Mouse (Mus musculus): ENCODE data around the gene D17H6S53E. TPM values are rescaled to one million over a fixed set of nuclear protein-coding genes. Genes with fewer than 3 reads are reported as not detected.

D17H6S53E gene
- polyA plus RNA-seq, 1 experiment from 2014 or later: 6.9 TPM

- H3K4me1 ChIP-seq (ENCODE audit: control insufficient read depth, insufficient read depth, low read length): peaks cover 2% of the 10 kb centered on the region; the same call in 1 of the 2 replicates
- H3K4me2 ChIP-seq (ENCODE audit: low read depth, low read length): peak overlapping the region; percentile 96
- H3K9me3 ChIP-seq (replicated peaks; ENCODE audit: control insufficient read depth, low read length): no peaks in the 10 kb centered on the region
- H3K36me3 ChIP-seq (replicated peaks; ENCODE audit: control insufficient read depth, insufficient read depth, low read depth, low read length): peaks cover 21% of the 10 kb centered on the region
- no peaks in the 10 kb centered on the region for H3K27me3 ChIP-seq (ENCODE audit: control insufficient read depth, insufficient read depth, low read length)
- H3K4me3 ChIP-seq (ENCODE audit: low read depth, low read length): peak overlapping the region; percentile 91
- H3K9ac ChIP-seq (replicated peaks; ENCODE audit: low read length): peak overlapping the region; percentile 99
- WGBS: under 1% methylated on average over 20 of the region's 28 CpGs
- ATAC-seq (replicated peaks; ENCODE audit: insufficient number of reproducible peaks, low FRiP score, low TSS enrichment, low read depth) (no peak; the same call in 1 of the 2 replicates), DNase-seq (ENCODE audit: low spot score) (no peak)
- H3K27ac ChIP-seq (replicated peaks; ENCODE audit: low read depth, low read length): peak overlapping the region; percentile 93
Observed at GRCm38 (mm10) chr17:35164218-35164567, 38.0 kb downstream of the D17H6S53E start.

- H3K4me3 ChIP-seq (ENCODE audit: low read depth, low read length): peak within 1 kb of the TSS; percentile 91
Observed at GRCm38 (mm10) chr17:35164568-35165450, 38.6 kb downstream of the D17H6S53E start, which contains the start of gene Prrc2a. Gene Prrc2a, minus strand, starts transcription at chr17:35164897.

DNA sequence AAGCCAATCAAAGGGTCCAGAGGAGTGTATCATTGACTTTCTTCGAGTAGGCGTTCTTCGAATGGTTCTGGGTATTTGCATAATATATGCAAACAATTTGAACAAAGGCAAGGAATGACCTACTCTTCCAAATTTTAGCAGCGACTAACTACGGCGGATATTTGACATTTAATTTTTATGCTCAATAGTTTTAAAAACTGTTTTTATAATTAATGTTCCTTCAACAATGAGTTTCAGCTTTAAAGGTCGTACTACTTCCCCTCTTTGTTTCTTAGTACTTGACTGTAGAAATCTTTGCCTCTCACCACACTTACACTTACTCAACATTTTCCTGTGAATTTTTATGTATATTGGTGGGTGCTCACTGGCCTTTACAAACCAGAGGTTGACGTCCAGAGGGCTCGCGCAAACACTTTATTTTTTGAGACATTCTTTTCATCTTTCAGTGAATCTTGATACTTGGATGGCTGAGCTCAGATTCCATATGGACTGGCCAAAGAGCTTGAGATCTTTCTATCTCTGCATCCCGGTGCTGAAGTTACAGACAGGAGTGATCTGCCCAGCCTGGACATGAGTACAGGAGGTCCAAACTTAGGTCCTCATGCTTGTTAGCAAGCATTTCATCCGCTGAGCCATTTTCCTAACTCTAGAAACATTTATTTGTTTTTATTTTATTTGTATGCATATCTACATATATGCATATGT, 39.4 kb downstream of the D17H6S53E start:
- H3K36me3 ChIP-seq (replicated peaks; ENCODE audit: control insufficient read depth, insufficient read depth, low read depth, low read length): peaks cover 8% of the 10 kb centered on the region
- ATAC-seq (replicated peaks; ENCODE audit: insufficient number of reproducible peaks, low FRiP score, low TSS enrichment, low read depth) (peak; percentile 82), DNase-seq (ENCODE audit: low spot score) (peak; percentile 21)
- peak overlapping the region; percentile 39 for H3K9ac ChIP-seq (replicated peaks; ENCODE audit: low read length)
- H3K27ac ChIP-seq (replicated peaks; ENCODE audit: low read depth, low read length): peak overlapping the region; percentile 80
- 24% methylated on average over 12 of the region's 12 CpGs for WGBS
- H3K4me2 ChIP-seq (ENCODE audit: low read depth, low read length): peak overlapping the region; percentile 36
- no peaks in the 10 kb centered on the region for H3K27me3 ChIP-seq (ENCODE audit: control insufficient read depth, insufficient read depth, low read length)
- peak overlapping the region; percentile 91 for H3K4me3 ChIP-seq (ENCODE audit: low read depth, low read length)
- no peaks in the 10 kb centered on the region for H3K9me3 ChIP-seq (replicated peaks; ENCODE audit: control insufficient read depth, low read length)
- H3K4me1 ChIP-seq (ENCODE audit: control insufficient read depth, insufficient read depth, low read length): peaks cover 2% of the 10 kb centered on the region; the same call in 1 of the 2 replicates

More at GRCm38 (mm10) chr17:35164568-35165450, 38.6 kb downstream of the D17H6S53E start, which contains the start of gene Prrc2a:
- H3K27ac ChIP-seq (replicated peaks; ENCODE audit: low read depth, low read length): peak within 1 kb of the TSS; percentile 93
- H3K4me1 ChIP-seq (ENCODE audit: control insufficient read depth, insufficient read depth, low read length): peaks cover 2% of the 10 kb centered on the region; the same call in 1 of the 2 replicates
- H3K4me2 ChIP-seq (ENCODE audit: low read depth, low read length): peak within 1 kb of the TSS; percentile 96
- H3K36me3 ChIP-seq (replicated peaks; ENCODE audit: control insufficient read depth, insufficient read depth, low read depth, low read length): peaks cover 16% of the 10 kb centered on the region
- under 1% methylated on average over 53 of the region's 89 CpGs for WGBS
- ATAC-seq (replicated peaks; ENCODE audit: insufficient number of reproducible peaks, low FRiP score, low TSS enrichment, low read depth) (peak; percentile 89), DNase-seq (ENCODE audit: low spot score) (peak; percentile 98)
- no peaks in the 10 kb centered on the region for H3K9me3 ChIP-seq (replicated peaks; ENCODE audit: control insufficient read depth, low read length)
- no peaks in the 10 kb centered on the region for H3K27me3 ChIP-seq (ENCODE audit: control insufficient read depth, insufficient read depth, low read length)
- H3K9ac ChIP-seq (replicated peaks; ENCODE audit: low read length): peak within 1 kb of the TSS; percentile 99

DNA sequence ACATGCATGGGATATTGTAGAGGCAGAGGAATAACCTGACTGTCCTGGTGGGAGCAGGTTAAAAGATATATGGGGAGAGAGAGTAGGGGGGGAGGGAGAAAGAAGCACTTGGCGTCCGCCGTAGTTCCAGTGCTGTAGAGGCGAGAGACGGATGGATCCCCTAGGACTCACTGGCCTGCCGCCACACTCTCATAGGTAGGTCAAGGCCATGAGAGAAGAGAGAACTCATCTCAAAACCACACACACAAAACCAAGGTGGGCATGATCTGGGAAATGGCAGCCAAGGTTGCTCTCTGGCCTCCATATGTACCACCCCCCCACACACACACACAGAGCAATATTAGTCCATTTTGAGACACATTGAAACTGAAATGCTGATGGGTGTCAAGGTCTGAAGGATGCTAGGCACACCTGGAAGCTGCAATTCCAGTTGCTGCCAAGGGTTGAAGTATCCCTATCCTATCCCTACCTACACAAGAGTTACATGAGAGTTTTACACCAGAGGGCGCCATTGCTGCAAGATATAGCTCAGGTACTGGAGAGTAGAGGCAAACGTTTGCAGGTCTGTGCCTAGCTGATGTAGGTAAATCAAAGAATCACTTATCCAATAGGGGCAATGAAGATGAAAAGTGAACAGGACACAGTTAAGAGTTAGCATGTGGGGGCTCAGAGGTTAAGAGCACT, 40.3 kb downstream of the D17H6S53E start:
- H3K4me1 ChIP-seq (ENCODE audit: control insufficient read depth, insufficient read depth, low read length): peaks cover 2% of the 10 kb centered on the region; the same call in 1 of the 2 replicates
- H3K4me3 ChIP-seq (ENCODE audit: low read depth, low read length): no peak overlapping the region
- H3K9me3 ChIP-seq (replicated peaks; ENCODE audit: control insufficient read depth, low read length): no peaks in the 10 kb centered on the region
- no peak overlapping the region for H3K27ac ChIP-seq (replicated peaks; ENCODE audit: low read depth, low read length)
- peak overlapping the region; percentile 36; the same call in 1 of the 2 replicates for H3K4me2 ChIP-seq (ENCODE audit: low read depth, low read length)
- H3K36me3 ChIP-seq (replicated peaks; ENCODE audit: control insufficient read depth, insufficient read depth, low read depth, low read length): no peaks in the 10 kb centered on the region; the same call in 1 of the 2 replicates
- ATAC-seq (replicated peaks; ENCODE audit: insufficient number of reproducible peaks, low FRiP score, low TSS enrichment, low read depth) (0 out of 2 replicates have a peak, but pooled peaks have one; percentile 11), DNase-seq (ENCODE audit: low spot score) (peak; percentile 81)
- no peaks in the 10 kb centered on the region for H3K27me3 ChIP-seq (ENCODE audit: control insufficient read depth, insufficient read depth, low read length)
- WGBS: 74% methylated on average over 8 of the region's 8 CpGs
- H3K9ac ChIP-seq (replicated peaks; ENCODE audit: low read length): peak overlapping the region; percentile 38; the same call in 1 of the 2 replicates

- Histone ChIP-seq H3K4me1 (ENCODE audit: control insufficient read depth, insufficient read depth, low read length) (peaks cover 2% of the 10 kb centered on the region; the same call in 1 of the 2 replicates), H3K27me3 (ENCODE audit: control insufficient read depth, insufficient read depth, low read length) (no peaks in the 10 kb centered on the region), H3K36me3 (replicated peaks; ENCODE audit: control insufficient read depth, insufficient read depth, low read depth, low read length) (no peaks in the 10 kb centered on the region), H3K4me2 (ENCODE audit: low read depth, low read length) (no peak overlapping the region), H3K9me3 (replicated peaks; ENCODE audit: control insufficient read depth, low read length) (no peaks in the 10 kb centered on the region), H3K27ac (replicated peaks; ENCODE audit: low read depth, low read length) (no peak overlapping the region), H3K4me3 (ENCODE audit: low read depth, low read length) (no peak overlapping the region), H3K9ac (replicated peaks; ENCODE audit: low read length) (no peak overlapping the region)
- WGBS: 84% methylated on average over 7 of the region's 7 CpGs
- ATAC-seq (replicated peaks; ENCODE audit: insufficient number of reproducible peaks, low FRiP score, low TSS enrichment, low read depth): no peak
- no peak for DNase-seq (ENCODE audit: low spot score)
Observed at GRCm38 (mm10) chr17:35167794-35168193, 41.6 kb downstream of the D17H6S53E start.

GRCm38 (mm10) chr17:35168541-35169207, 42.5 kb downstream of the D17H6S53E start:
- Histone ChIP-seq H3K9ac (replicated peaks; ENCODE audit: low read length) (no peak overlapping the region), H3K27me3 (ENCODE audit: control insufficient read depth, insufficient read depth, low read length) (no peaks in the 10 kb centered on the region), H3K36me3 (replicated peaks; ENCODE audit: control insufficient read depth, insufficient read depth, low read depth, low read length) (no peaks in the 10 kb centered on the region), H3K4me1 (ENCODE audit: control insufficient read depth, insufficient read depth, low read length) (no peaks in the 10 kb centered on the region), H3K27ac (replicated peaks; ENCODE audit: low read depth, low read length) (no peak overlapping the region), H3K4me2 (ENCODE audit: low read depth, low read length) (no peak overlapping the region), H3K9me3 (replicated peaks; ENCODE audit: control insufficient read depth, low read length) (no peaks in the 10 kb centered on the region), H3K4me3 (ENCODE audit: low read depth, low read length) (no peak overlapping the region)
- ATAC-seq (replicated peaks; ENCODE audit: insufficient number of reproducible peaks, low FRiP score, low TSS enrichment, low read depth) (no peak), DNase-seq (ENCODE audit: low spot score) (peak; percentile 84)
- WGBS: 22% methylated on average over 4 of the region's 4 CpGs

DNA sequence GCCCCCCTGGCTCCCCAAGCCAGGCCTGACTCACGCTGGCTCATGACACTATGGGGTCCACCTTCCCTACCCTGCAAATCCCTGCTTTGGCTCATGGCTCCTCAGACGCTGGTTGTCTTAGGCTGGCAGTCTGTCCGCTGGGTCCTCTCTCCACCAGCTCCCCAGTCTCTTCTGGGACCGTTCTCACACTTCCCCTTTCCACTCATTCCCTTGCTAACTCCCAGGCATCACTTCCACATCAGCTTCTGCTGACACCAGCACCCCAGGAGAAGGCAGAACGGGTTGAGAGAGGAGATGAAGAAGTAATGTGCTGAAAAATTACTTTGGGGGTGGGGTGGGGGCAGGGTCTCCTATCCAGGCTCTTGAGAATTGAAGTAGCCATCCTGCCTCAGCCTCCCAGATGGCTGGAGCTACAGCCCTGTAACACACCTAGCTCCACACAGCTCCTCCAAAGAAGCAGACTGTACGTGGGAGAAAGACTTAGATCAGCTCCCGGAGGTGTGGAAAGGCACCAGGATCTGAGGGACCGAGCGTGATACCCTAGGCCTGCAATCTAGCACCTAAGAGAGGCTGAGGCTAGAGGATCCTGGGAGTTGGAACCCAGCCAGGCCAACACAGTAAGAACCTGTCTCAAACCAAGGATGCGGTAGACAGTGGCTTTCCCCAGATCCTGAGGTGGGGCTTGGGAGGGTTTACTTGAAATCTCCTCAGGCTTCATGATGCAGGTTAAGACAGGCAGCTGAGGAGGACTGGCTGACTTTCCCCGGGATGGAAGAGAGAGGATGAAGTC, 46.5 kb downstream of the D17H6S53E start:
- H3K36me3 ChIP-seq (replicated peaks; ENCODE audit: control insufficient read depth, insufficient read depth, low read depth, low read length): no peaks in the 10 kb centered on the region
- H3K27me3 ChIP-seq (ENCODE audit: control insufficient read depth, insufficient read depth, low read length): no peaks in the 10 kb centered on the region
- H3K4me2 ChIP-seq (ENCODE audit: low read depth, low read length): no peak overlapping the region
- H3K9ac ChIP-seq (replicated peaks; ENCODE audit: low read length): no peak overlapping the region
- WGBS: 72% methylated on average over 11 of the region's 11 CpGs
- H3K27ac ChIP-seq (replicated peaks; ENCODE audit: low read depth, low read length): no peak overlapping the region
- no peaks in the 10 kb centered on the region for H3K9me3 ChIP-seq (replicated peaks; ENCODE audit: control insufficient read depth, low read length)
- H3K4me3 ChIP-seq (ENCODE audit: low read depth, low read length): no peak overlapping the region
- H3K4me1 ChIP-seq (ENCODE audit: control insufficient read depth, insufficient read depth, low read length): no peaks in the 10 kb centered on the region
- ATAC-seq (replicated peaks; ENCODE audit: insufficient number of reproducible peaks, low FRiP score, low TSS enrichment, low read depth): no peak
- DNase-seq (ENCODE audit: low spot score): no peak
